Mouse (Mus musculus): ENCODE results near the gene Tprgl. TPM values are rescaled to one million over a fixed set of nuclear protein-coding genes. Genes with fewer than 3 reads are reported as not detected.

The Tprgl gene
- polyA plus RNA-seq, 1 experiment from 2014 or later: 120 TPM

DNA sequence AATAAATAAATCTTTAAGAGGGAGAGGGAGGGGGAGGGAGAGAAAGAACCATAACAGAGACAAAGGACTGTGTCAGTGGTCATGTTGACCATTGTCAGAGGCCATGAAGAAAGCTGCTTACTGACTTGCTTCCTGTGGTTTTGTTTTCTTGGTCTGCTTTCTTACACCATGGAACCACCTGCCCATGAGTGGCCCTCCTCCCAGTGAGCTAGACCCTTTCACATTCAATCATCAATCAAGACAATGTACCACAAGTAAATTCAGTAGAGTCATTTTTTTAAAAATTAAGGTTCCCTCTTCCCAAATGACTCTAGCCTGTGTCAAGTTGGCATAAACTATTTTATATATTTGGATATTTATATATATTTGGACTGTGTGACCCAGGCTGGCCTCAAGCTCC is 30.5 kb downstream of the Tprgl start:
- H3K4me1 ChIP-seq: no peaks in the 10 kb centered on the region
- DNase-seq (ENCODE audit: low spot score): no peak
- H3K27me3 ChIP-seq (ENCODE audit: low read depth, poor library complexity, severe bottlenecking): peaks cover 61% of the 10 kb centered on the region
- no peaks in the 10 kb centered on the region for H3K36me3 ChIP-seq
- H3K27ac ChIP-seq (replicated peaks): no peak overlapping the region
- H3K4me3 ChIP-seq: no peak overlapping the region
- no peaks in the 10 kb centered on the region for H3K9me3 ChIP-seq (replicated peaks)

DNA sequence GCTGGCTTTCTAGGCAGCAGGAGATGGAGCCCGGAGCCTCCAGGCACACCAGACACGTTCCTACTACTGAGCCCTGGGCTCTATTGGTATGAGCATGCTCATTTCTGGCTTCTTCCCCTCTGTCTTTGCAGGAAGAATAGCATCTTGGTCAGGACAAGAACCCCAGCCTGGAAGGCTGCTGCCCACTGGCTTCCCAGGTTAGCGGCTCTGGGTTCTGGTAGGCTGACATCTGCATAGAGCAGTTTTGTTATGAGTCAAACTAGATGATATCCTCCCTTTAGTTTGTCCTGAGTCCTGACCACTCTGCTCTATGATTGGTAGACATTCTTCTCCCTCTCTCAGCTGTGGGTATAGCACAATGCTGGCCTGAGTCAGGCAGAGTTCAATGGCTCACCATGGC is 33.2 kb downstream of the Tprgl start:
- Histone ChIP-seq H3K27ac (replicated peaks) (no peak overlapping the region), H3K4me1 (no peaks in the 10 kb centered on the region), H3K4me3 (no peak overlapping the region), H3K27me3 (ENCODE audit: low read depth, poor library complexity, severe bottlenecking) (peaks cover 67% of the 10 kb centered on the region), H3K36me3 (no peaks in the 10 kb centered on the region), H3K9me3 (replicated peaks) (no peaks in the 10 kb centered on the region)
- DNase-seq (ENCODE audit: low spot score): no peak
- WGBS: 82% methylated on average over 3 of the region's 3 CpGs

DNA sequence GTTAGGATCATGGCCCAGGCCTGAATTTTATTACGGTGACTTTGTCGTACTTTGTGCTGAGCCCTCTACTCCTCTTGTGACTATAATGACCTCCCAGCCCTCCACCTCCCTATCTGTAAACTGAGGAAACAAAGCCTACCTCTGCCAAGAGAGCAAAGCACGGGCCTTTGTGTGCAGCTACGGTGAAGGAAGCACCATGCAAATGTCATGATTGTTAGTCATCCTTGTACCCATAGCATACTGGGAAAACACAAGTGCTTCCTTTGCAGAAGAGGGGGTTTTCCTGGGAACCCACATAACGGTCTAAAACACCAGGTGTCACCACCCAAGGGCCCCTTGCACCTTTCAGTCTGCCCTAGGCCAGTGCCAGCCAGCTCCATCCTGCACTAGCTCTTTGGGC is 35.3 kb downstream of the Tprgl start:
- Histone ChIP-seq H3K4me1 (no peaks in the 10 kb centered on the region), H3K36me3 (no peaks in the 10 kb centered on the region), H3K9me3 (replicated peaks) (no peaks in the 10 kb centered on the region), H3K27ac (replicated peaks) (no peak overlapping the region), H3K4me3 (no peak overlapping the region), H3K27me3 (ENCODE audit: low read depth, poor library complexity, severe bottlenecking) (peaks cover 81% of the 10 kb centered on the region)
- no peak for DNase-seq (ENCODE audit: low spot score)
- WGBS: 76% methylated on average over 5 of the region's 5 CpGs

DNA sequence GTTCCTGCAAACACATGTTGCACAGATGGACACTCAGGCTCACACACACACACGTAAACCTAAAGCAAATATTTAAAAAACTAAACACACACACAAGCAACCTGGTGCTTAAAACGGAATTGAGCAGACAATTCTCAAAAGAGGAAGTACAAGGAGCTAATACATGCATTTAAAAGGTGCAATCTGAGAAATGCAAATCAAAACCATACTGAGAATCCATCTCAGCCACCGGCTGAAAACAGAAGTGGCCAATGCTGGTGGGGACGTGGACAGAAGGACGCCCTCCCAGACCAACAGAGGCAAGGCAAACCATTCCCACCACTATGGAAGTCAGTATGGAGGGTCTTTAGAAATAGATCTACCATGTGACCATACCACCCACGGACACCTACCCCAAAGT is 36.9 kb downstream of the Tprgl start:
- no peak overlapping the region for H3K27ac ChIP-seq (replicated peaks)
- H3K9me3 ChIP-seq (replicated peaks): no peaks in the 10 kb centered on the region
- H3K36me3 ChIP-seq: no peaks in the 10 kb centered on the region
- DNase-seq (ENCODE audit: low spot score): no peak
- H3K4me1 ChIP-seq: peaks cover 9% of the 10 kb centered on the region
- WGBS: 81% methylated on average over 6 of the region's 6 CpGs
- H3K27me3 ChIP-seq (ENCODE audit: low read depth, poor library complexity, severe bottlenecking): peaks cover 78% of the 10 kb centered on the region
- H3K4me3 ChIP-seq: no peak overlapping the region

DNA sequence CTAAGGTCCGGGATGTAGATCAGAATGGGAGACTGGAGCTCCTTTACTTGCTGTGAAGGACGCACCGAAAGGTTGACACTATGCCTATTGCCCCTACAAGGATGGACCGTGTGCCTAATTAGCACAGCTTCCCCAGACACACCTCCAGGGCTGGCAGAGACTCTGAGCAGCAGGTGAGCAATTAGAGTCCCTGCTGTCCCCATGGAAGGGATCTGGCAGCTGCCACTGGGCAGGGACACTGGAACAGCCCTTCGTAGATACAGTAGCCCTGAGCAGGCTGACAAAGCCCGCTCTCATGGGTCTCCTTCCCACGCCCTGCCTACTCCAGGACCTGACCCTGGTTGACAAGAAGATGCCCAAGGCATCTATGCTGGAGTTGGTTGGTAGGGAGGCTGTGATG is 38.1 kb downstream of the Tprgl start:
- H3K9me3 ChIP-seq (replicated peaks): no peaks in the 10 kb centered on the region
- H3K27ac ChIP-seq (replicated peaks): no peak overlapping the region
- DNase-seq (ENCODE audit: low spot score): no peak
- H3K4me1 ChIP-seq: peaks cover 13% of the 10 kb centered on the region
- WGBS: 81% methylated on average over 7 of the region's 7 CpGs
- peaks cover 82% of the 10 kb centered on the region for H3K27me3 ChIP-seq (ENCODE audit: low read depth, poor library complexity, severe bottlenecking)
- H3K4me3 ChIP-seq: no peak overlapping the region
- H3K36me3 ChIP-seq: no peaks in the 10 kb centered on the region

DNA sequence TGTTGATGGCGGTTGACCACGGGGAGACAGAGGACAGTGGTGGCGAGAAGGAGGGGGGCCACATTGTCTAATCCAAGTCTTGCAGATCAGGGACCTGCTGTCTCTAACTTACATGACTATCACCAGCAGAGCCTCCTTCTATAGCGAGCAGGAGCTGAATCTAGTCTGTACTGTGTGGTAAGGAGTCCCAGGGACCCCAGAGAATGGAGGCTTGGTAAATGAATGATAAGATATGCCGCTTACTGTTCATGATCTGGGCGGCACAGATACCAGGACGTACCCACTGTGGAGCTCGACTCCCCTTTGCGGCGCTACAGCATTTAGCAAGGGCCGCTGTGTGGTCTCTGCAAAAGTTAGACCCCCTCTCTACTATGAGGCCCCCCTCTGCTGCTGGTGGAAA is 38.7 kb downstream of the Tprgl start:
- Histone ChIP-seq H3K36me3 (no peaks in the 10 kb centered on the region), H3K4me1 (peaks cover 13% of the 10 kb centered on the region), H3K9me3 (replicated peaks) (no peaks in the 10 kb centered on the region), H3K4me3 (no peak overlapping the region), H3K27ac (replicated peaks) (no peak overlapping the region), H3K27me3 (ENCODE audit: low read depth, poor library complexity, severe bottlenecking) (peaks cover 81% of the 10 kb centered on the region)
- no peak for DNase-seq (ENCODE audit: low spot score)
- 80% methylated on average over 11 of the region's 11 CpGs for WGBS

DNA sequence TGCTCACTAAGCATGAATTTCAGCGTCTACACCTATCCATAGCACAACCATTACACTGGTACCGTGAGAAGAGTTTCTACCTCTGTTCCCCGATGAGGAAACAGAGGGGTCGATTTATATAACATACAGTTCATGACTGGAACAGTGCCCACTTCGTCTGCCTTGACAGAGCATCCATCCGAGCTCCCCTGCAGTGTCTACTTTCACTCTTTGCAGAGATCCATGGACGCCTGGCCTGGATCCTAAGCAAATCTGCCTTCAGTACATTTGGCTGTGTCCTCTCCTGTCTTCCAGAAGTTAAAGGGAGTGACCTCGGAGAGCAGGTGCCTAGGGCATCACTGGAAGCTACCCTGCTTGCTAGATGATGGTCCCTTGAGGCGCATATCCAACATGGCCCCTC is 41.3 kb downstream of the Tprgl start:
- H3K4me3 ChIP-seq: no peak overlapping the region
- no peak overlapping the region for H3K27ac ChIP-seq (replicated peaks)
- no peaks in the 10 kb centered on the region for H3K9me3 ChIP-seq (replicated peaks)
- peaks cover 88% of the 10 kb centered on the region for H3K27me3 ChIP-seq (ENCODE audit: low read depth, poor library complexity, severe bottlenecking)
- 87% methylated on average over 9 of the region's 9 CpGs for WGBS
- no peak for DNase-seq (ENCODE audit: low spot score)
- H3K36me3 ChIP-seq: no peaks in the 10 kb centered on the region
- peaks cover 19% of the 10 kb centered on the region for H3K4me1 ChIP-seq

DNA sequence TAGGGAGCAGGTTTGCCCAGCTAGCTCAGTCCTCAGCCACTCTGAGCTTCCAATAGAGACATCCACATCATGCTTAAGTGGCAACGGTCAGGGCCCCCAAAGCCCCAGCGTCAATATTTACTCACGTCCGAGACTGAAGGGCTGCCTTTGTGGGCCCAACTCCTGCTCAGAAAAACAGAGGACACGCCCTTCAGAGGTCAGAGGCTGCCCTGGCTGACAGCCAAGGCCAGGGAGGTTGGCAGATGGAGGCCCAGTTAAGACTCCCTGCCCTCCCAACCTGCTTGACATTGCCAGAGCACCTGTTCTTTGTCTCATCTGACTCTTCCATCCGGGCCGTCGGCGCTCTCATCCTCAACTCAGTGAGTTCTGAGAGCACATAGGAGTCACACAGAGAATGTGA is 41.7 kb downstream of the Tprgl start:
- peak; percentile 40 for DNase-seq (ENCODE audit: low spot score)
- Histone ChIP-seq H3K9me3 (replicated peaks) (no peaks in the 10 kb centered on the region), H3K36me3 (no peaks in the 10 kb centered on the region), H3K4me3 (no peak overlapping the region), H3K4me1 (peaks cover 19% of the 10 kb centered on the region), H3K27me3 (ENCODE audit: low read depth, poor library complexity, severe bottlenecking) (peaks cover 88% of the 10 kb centered on the region), H3K27ac (replicated peaks) (no peak overlapping the region)
- whole genome bisulfite sequencing: 67% methylated on average over 9 of the region's 9 CpGs

DNA sequence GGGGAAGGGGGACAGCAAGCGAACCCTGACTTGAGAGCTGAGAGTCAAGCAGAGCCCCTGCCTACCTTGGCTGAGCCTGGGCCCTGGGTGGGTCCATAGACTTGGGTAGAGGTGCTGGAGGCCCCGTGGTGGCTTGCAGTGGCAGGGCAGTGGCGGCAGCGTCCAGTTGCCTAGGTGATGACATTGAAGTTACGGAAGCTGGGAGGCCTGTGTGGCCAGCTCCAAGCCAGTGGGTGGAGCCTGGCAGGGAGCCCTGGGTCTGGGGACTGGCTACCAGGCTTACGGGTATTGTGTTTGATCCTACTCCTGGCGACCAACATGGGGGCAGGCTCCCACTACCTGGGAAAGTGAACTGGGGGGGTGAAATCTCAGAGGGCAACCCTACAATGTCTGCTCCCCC is 44.0 kb downstream of the Tprgl start:
- Histone ChIP-seq H3K36me3 (no peaks in the 10 kb centered on the region), H3K4me1 (peaks cover 19% of the 10 kb centered on the region), H3K27me3 (ENCODE audit: low read depth, poor library complexity, severe bottlenecking) (peaks cover 78% of the 10 kb centered on the region), H3K4me3 (no peak overlapping the region), H3K9me3 (replicated peaks) (no peaks in the 10 kb centered on the region), H3K27ac (replicated peaks) (no peak overlapping the region)
- DNase-seq (ENCODE audit: low spot score): no peak
- 65% methylated on average over 7 of the region's 7 CpGs for WGBS

DNA sequence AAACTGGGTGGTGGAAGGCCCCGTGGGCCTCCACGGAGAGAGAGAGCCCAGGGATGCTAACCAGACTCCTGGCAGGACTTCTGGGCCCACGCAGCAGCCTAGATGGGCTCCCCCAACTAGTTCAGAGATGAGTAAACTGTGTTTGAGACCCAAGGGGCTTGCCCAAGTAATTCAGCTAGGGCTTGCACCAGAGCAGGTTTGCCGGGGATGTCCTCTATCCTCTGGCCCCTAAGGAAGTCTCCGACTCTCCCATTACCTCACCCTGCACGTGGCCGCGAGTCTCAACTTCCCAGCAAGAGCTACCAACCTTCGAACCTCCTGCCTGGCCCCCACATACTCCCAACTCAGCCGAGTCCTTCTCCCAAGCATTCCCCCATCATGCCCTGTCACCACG is 50.6 kb downstream of the Tprgl start:
- Histone ChIP-seq H3K4me1 (peaks cover 10% of the 10 kb centered on the region), H3K36me3 (no peaks in the 10 kb centered on the region), H3K4me3 (no peak overlapping the region), H3K9me3 (replicated peaks) (no peaks in the 10 kb centered on the region), H3K27ac (replicated peaks) (no peak overlapping the region), H3K27me3 (ENCODE audit: low read depth, poor library complexity, severe bottlenecking) (peaks cover 72% of the 10 kb centered on the region)
- no peak for DNase-seq (ENCODE audit: low spot score)
- 84% methylated on average over 11 of the region's 11 CpGs for WGBS

DNA sequence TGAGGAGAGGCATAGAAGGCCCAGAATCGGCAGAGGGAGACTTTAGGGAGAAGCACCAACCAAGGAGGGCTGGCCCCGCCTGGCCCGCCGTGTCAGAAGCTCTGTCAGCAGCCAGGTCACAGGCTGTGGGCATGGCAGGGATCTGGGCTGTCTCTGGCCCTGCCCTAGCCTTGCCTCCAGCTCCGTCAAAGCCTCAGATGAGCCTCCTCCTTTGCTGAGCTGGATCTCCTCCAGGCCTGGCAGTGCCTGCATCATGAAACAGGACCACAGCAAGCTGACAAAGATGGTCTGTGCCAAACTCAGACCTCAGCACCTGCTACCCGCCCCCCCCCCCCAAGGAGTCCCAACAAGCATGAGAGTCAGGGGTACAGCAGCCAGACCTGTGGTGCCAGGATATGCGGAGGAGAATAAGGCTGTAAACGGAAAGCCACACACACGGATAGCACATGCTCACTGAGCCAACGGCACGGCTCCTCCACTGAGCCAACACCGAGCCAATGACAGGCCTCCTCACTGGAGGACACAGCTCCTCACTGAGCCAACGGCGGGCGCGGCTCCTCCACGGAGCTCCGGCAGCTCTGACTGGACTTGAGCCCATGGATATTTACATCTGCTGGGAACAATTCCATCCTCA is 51.1 kb downstream of the Tprgl start:
- H3K9me3 ChIP-seq (replicated peaks): no peaks in the 10 kb centered on the region
- 65% methylated on average over 18 of the region's 18 CpGs for WGBS
- H3K4me1 ChIP-seq: peaks cover 10% of the 10 kb centered on the region
- peaks cover 72% of the 10 kb centered on the region for H3K27me3 ChIP-seq (ENCODE audit: low read depth, poor library complexity, severe bottlenecking)
- no peak overlapping the region for H3K27ac ChIP-seq (replicated peaks)
- no peak overlapping the region for H3K4me3 ChIP-seq
- DNase-seq (ENCODE audit: low spot score): no peak
- no peaks in the 10 kb centered on the region for H3K36me3 ChIP-seq

Other genes starting within 250 kb of the Tprgl start
- 138 and 162 TPM in 2 replicates for gene A430005L14Rik, start 203.4 kb downstream of the Tprgl start, polyA plus RNA-seq (2016; fragmentation: Nextera tagmentation; extraction: Ambion mirVana)
- 13.1 and 14.3 TPM in 2 replicates for gene Dffb, start 185.5 kb downstream of the Tprgl start, polyA plus RNA-seq (2016; fragmentation: Nextera tagmentation; extraction: Ambion mirVana)
- 21.5 and 22.8 TPM in 2 replicates for gene Cep104, start 185.5 kb downstream of the Tprgl start, polyA plus RNA-seq (2016; fragmentation: Nextera tagmentation; extraction: Ambion mirVana)
- gene Lrrc47, start 148.9 kb downstream of the Tprgl start, polyA plus RNA-seq (2016; fragmentation: Nextera tagmentation; extraction: Ambion mirVana): 21.3 and 23.0 TPM in 2 replicates
- gene Smim1, start 134.4 kb downstream of the Tprgl start, polyA plus RNA-seq (2016; fragmentation: Nextera tagmentation; extraction: Ambion mirVana): 18.4 and 21.2 TPM in 2 replicates
- not detected in 2 replicates for gene Ccdc27, start 118.0 kb downstream of the Tprgl start, polyA plus RNA-seq (2016; fragmentation: Nextera tagmentation; extraction: Ambion mirVana)
- 0.30 and 0.36 TPM in 2 replicates for gene Trp73, start 20.5 kb downstream of the Tprgl start, polyA plus RNA-seq (2016; fragmentation: Nextera tagmentation; extraction: Ambion mirVana)
- gene Wrap73, start 18.3 kb downstream of the Tprgl start, polyA plus RNA-seq (2016; fragmentation: Nextera tagmentation; extraction: Ambion mirVana): 47.2 and 53.1 TPM in 2 replicates
- 21.6 and 23.4 TPM in 2 replicates for gene Megf6, start 10.1 kb upstream of the Tprgl start, polyA plus RNA-seq (2016; fragmentation: Nextera tagmentation; extraction: Ambion mirVana)
- gene Arhgef16, start 141.0 kb upstream of the Tprgl start, polyA plus RNA-seq (2016; fragmentation: Nextera tagmentation; extraction: Ambion mirVana): 1.4 and 1.6 TPM in 2 replicates
- gene B230104I21Rik, start 175.5 kb upstream of the Tprgl start, polyA plus RNA-seq (2016; fragmentation: Nextera tagmentation; extraction: Ambion mirVana): 0.16 TPM in 1 of 2 replicates, not detected in the other

All from midbrain, embryonic 10.5 days (tissue).